Mouse (Mus musculus) embryonic facial prominence, embryonic 14.5 days (tissue): ENCODE measurements around the gene C2cd4a. TPM values are rescaled to one million over a fixed set of nuclear protein-coding genes. Genes with fewer than 3 reads are reported as not detected.

Experiments used
- ATAC-seq: fragments of 200-750 bp; cut with Nextera tagmentation; 2 replicates; pipeline ENCODE4 v1.8.0; 2017; ENCODE audit warnings: low read depth, moderate number of reproducible peaks, moderate TSS enrichment
- DNase-seq: peaks from one replicate; pipeline ENCODE4 v3.0.0-alpha.2; 2015; ENCODE audit warnings: low spot score
- H3K27ac ChIP-seq: fragments of 300-500 bp; sonication (generic); replicated peaks from 2 replicates; pipeline ENCODE4 v1.5.1; 2014; ENCODE audit warnings: low read depth, mild to moderate bottlenecking, low read length, moderate library complexity
- H3K27me3 ChIP-seq: fragments of 300-500 bp; sonication (generic); replicated peaks from 2 replicates; pipeline ENCODE4 v1.6.1; 2014; ENCODE audit warnings: low read length; ENCODE audit not compliant: control insufficient read depth, insufficient read depth
- H3K36me3 ChIP-seq: fragments of 300-500 bp; sonication (generic); 2 replicates; pipeline ENCODE4 v1.6.1; 2014; ENCODE audit warnings: low read length, mixed read lengths; ENCODE audit not compliant: control insufficient read depth, insufficient read depth
- H3K4me1 ChIP-seq: fragments of 300-500 bp; sonication (generic); 2 replicates; pipeline ENCODE4 v1.6.1; 2014; ENCODE audit warnings: antibody characterized with exemption, low read length; ENCODE audit not compliant: control insufficient read depth, insufficient read depth
- H3K4me2 ChIP-seq: fragments of 300-500 bp; sonication (generic); 2 replicates; pipeline ENCODE4 v1.6.1; 2014; ENCODE audit warnings: low read depth, mild to moderate bottlenecking, low read length, moderate library complexity, mixed read lengths
- H3K4me3 ChIP-seq: fragments of 300-500 bp; sonication (generic); 2 replicates; pipeline ENCODE4 v1.5.1; 2014; ENCODE audit warnings: low read depth, mild to moderate bottlenecking, low read length
- H3K9ac ChIP-seq: fragments of 300-500 bp; sonication (generic); 2 replicates; pipeline ENCODE4 v1.6.1; 2014; ENCODE audit warnings: low read depth, mild to moderate bottlenecking, low read length, moderate library complexity, mixed read lengths
- H3K9me3 ChIP-seq: fragments of 300-500 bp; sonication (generic); 2 replicates; pipeline ENCODE4 v1.6.1; 2016; ENCODE audit warnings: low read length; ENCODE audit not compliant: control insufficient read depth
- WGBS: fragments of 180-500 bp; shearing (Covaris S2); extraction: QIAGEN DNeasy Blood & Tissue Kit; methylation state at CpG from one replicate; pipeline ENCODE4 v1.1.7; 2014; 5-methylcytosine and 5-hydroxymethylcytosine counted together
- polyA plus RNA-seq: library from polyadenylated mRNA; unstranded; fragments of >200 nt; fragmentation: Nextera tagmentation; extraction: Ambion mirVana; gene quantifications from 2 replicates; pipeline ENCODE4 v1.2.1, GENCODE M21; 2014

The C2cd4a gene
- 0.28 and 0.34 TPM in 2 replicates for polyA plus RNA-seq

DNA sequence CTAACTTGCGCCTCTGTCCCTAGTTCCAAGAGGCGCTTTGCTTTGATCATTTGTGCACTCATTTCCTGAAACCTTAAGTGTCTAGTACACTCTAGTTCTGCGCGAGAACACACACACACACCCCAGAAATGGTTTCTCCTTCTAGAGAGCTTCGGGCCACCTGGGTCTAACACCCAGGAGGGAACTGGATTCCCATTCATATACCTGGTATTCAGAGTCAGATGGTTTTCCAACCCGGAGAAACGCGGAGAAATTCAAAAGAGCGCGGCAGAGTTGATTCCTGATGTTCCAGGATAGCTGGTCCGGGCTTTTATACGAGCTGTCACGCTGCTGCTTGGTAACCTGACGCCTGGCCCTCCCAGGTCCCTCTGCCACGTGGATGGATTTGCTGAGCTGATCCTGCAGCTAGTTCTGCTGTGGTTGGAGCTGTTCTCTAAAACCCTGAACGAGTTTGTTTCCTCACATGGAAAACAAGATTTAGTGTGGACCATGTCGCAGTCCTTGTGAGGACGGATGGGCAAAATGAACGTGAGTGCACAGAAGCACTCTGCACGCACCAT is at the start of gene C2cd4a:
C2cd4a (minus strand) TSS at position 285 of the 560 bp plus-strand sequence.
- peak; percentile 88 for DNase-seq

DNA sequence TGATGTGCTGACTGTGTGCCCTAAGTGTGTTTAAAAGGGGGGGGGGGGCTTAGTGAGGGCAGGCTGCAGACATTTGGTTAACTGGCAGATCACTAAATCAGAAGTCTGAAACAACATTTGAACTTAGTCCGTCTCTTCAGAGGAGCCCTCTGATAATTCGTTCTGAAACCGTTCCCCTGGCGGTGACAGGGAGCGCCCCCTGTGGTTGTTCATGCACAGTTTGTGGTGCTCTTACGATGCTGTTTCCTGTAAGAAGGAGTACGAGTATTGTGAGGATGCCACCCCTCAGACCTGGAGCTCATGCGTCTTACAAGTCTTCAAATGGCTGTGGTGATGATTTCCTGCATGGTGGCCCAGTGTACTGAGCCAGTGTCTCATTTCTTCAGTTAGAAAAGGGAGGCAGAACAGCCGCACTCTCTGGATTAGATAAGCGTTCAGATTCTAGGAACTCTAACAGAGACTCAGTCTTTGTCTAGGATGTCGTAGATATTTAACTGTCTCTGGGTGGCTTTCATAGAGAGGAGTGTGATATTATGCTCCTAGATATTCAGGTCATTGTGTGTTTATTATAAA is 46.2 kb upstream of the C2cd4a start:
- no peaks in the 10 kb centered on the region for H3K9me3 ChIP-seq
- no peaks in the 10 kb centered on the region for H3K4me1 ChIP-seq
- no peak overlapping the region for H3K4me3 ChIP-seq
- no peaks in the 10 kb centered on the region for H3K27me3 ChIP-seq
- no peak overlapping the region for H3K9ac ChIP-seq
- peaks cover 14% of the 10 kb centered on the region; the same call in 1 of the 2 replicates for H3K36me3 ChIP-seq
- H3K27ac ChIP-seq: no peak overlapping the region
- no peak for ATAC-seq
- no peak overlapping the region for H3K4me2 ChIP-seq
- no peak for DNase-seq
- WGBS: 95% methylated on average over 11 of the region's 11 CpGs

More for the DNA sequence above, at the start of gene C2cd4a:
- peaks cover 38% of the 10 kb centered on the region for H3K27me3 ChIP-seq
- H3K36me3 ChIP-seq: no peaks in the 10 kb centered on the region
- peak within 1 kb of the TSS; percentile 91 for H3K4me2 ChIP-seq
- 2% methylated on average over 20 of the region's 20 CpGs for WGBS
- no peaks in the 10 kb centered on the region for H3K9me3 ChIP-seq
- H3K4me1 ChIP-seq: peaks cover 5% of the 10 kb centered on the region; the same call in 1 of the 2 replicates
- peak within 1 kb of the TSS; percentile 55 for H3K4me3 ChIP-seq
- ATAC-seq: peak; percentile 39; the same call in 1 of the 2 replicates
- peak within 1 kb of the TSS; percentile 6; the same call in 1 of the 2 replicates for H3K27ac ChIP-seq
- H3K9ac ChIP-seq: peak within 1 kb of the TSS; percentile 63

DNA sequence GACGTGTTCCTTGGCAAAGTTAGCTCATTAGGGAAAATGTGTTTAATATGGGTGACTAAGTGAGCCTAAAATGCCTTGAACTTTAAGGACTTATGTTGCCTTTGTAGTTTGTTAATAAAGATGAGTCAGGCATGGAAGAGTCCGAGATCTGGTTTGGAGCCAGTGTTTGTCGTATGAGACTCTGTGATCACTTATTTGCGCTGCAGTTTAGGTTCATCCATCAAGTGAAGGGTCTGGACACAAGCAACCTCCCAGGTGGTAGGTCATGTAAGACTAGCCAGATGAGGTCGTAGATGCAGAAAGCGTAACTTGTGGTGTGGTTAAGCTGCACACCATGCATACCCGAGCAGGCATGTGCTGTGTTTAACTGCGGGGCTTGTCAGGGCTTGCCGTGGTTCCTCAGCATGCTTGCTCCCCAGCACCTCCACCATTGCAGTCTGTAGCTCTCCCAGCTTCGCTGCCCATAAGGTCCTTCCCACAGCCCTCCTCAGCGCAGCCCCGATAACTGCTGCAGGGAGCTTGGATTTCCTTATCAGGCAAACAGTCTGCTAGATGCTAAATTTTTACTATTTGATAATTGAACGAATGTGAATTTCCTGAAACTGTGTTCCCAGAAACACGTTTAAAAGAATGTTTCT is 45.1 kb upstream of the C2cd4a start:
- Histone ChIP-seq H3K9me3 (no peaks in the 10 kb centered on the region), H3K4me2 (no peak overlapping the region), H3K27ac (no peak overlapping the region), H3K36me3 (peaks cover 14% of the 10 kb centered on the region; the same call in 1 of the 2 replicates), H3K4me3 (no peak overlapping the region), H3K27me3 (no peaks in the 10 kb centered on the region), H3K9ac (no peak overlapping the region), H3K4me1 (no peaks in the 10 kb centered on the region)
- DNase-seq (peak; percentile 16), ATAC-seq (no peak)
- 65% methylated on average over 14 of the region's 14 CpGs for WGBS

DNA sequence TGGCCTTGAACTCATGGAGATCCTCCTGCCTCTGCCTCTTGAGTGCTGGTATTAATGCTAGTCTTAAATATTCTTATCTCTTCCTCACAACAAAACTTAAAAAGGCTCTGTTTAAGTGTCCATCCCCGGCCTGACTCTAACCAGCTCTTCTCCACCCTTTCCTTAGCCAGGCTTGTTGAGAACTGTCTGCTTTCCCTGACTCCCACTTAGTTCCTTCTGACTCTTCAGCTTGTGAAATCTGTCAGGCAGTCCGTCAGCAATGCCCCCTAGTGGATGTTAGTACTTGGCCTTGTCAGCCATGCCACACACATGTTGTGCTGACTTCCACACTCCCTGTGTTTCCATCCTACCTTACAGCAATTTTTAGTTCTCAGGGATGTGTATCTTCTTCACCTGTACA is 43.2 kb upstream of the C2cd4a start:
- ATAC-seq (no peak), DNase-seq (peak; percentile 34)
- no peak overlapping the region for H3K27ac ChIP-seq
- 65% methylated on average over 2 of the region's 2 CpGs for WGBS
- H3K27me3 ChIP-seq: no peaks in the 10 kb centered on the region
- no peak overlapping the region for H3K4me2 ChIP-seq
- H3K4me3 ChIP-seq: no peak overlapping the region
- no peaks in the 10 kb centered on the region for H3K4me1 ChIP-seq
- no peak overlapping the region for H3K9ac ChIP-seq
- H3K9me3 ChIP-seq: no peaks in the 10 kb centered on the region
- H3K36me3 ChIP-seq: peaks cover 4% of the 10 kb centered on the region; the same call in 1 of the 2 replicates

DNA sequence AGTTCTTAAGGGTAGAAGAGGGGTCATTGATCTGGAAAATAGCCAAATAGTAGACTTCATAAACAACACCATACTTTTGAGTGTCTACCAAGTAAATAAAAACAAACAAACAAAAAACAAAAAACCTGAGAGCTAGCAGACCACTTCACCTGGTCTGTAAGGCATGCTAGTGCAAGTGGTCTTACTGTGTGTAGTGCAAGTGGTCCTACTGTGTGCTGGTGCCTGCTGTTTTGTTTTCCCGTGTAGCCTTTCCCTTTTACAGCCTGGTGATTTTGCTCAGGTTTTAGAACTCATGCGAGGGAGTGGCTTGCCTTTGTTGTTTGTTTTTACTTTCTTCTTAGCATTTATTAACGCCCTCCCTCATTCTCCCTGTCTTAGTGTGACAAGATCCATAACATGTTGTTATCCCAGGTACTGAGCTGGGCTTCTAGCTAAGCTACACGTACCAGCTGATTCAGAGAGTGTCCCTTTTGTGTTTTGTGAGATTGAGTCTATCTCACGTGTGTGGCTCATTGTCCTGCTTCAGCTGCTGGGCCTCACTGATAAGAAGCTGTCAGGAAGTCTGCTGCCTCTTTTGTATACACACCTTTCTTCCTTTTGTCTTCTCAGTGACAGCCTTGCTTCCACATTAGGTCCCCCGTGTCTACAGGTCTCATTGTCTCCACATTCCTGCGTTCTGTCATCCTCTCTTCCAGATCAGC is 42.5 kb upstream of the C2cd4a start:
- ATAC-seq: no peak
- DNase-seq: no peak
- peaks cover 4% of the 10 kb centered on the region; the same call in 1 of the 2 replicates for H3K36me3 ChIP-seq
- H3K9ac ChIP-seq: no peak overlapping the region
- H3K9me3 ChIP-seq: no peaks in the 10 kb centered on the region
- no peak overlapping the region for H3K27ac ChIP-seq
- no peak overlapping the region for H3K4me3 ChIP-seq
- WGBS: 85% methylated on average over 7 of the region's 7 CpGs
- no peaks in the 10 kb centered on the region for H3K4me1 ChIP-seq
- no peaks in the 10 kb centered on the region for H3K27me3 ChIP-seq
- no peak overlapping the region for H3K4me2 ChIP-seq

DNA sequence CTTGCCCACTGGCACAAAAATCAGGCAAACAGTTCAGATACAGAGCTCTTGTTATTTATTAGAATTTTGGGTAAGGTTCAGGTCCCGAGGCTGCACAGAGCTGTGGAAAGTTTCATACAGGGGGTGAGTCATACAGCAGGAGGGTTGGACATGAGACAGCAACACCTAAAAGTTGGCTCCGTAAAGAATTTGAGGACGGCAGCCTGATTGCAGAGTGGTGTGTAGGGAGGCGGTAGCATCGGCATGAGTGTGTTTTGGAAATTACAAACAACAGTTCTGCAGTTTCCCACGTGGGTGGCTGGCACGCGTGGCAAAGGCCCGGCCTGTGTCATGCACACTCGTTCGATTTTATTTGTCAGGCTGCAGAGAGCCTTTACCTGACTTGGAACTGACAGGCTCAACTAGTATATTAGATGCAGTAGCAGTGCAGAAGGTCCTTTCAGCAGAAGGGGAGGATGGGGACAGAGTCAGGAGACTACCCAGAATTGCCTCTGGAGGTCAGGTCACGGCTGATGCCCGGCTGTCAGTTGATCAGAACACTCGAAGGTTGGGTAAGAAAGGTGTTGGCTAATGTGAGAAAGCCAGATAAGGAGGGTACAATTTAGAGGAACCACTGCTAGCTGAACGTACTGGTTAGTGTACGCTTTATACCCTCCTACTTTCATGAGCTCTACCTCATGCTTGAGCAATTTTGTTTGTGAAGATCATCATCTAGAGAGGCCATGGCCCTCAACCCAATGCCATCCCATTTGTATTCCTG is 37.7 kb upstream of the C2cd4a start:
- Histone ChIP-seq H3K27ac (no peak overlapping the region), H3K4me1 (no peaks in the 10 kb centered on the region), H3K9me3 (no peaks in the 10 kb centered on the region), H3K9ac (no peak overlapping the region), H3K36me3 (no peaks in the 10 kb centered on the region), H3K4me2 (no peak overlapping the region), H3K27me3 (no peaks in the 10 kb centered on the region), H3K4me3 (no peak overlapping the region)
- DNase-seq: no peak
- no peak for ATAC-seq
- 88% methylated on average over 16 of the region's 16 CpGs for WGBS

DNA sequence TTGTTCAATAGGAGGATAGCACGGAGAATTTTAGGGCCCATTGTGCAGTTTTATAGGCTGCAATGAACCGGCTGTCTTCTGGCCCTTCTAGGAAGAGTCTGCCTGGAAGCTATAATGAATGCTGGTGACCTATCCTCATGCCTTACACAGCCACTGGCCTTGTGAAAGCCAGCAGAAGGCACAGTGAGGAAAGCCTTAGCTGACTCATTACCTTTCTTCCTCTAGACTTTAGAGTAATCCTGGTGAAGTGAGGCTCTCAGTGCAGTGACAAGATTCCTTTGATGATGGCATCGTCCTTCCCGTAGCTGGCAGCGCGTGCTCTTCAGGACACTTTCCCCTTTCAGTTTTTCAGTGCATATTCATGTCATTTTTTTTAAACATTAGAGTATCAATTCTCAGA is 35.3 kb upstream of the C2cd4a start:
- Histone ChIP-seq H3K9ac (no peak overlapping the region), H3K27ac (no peak overlapping the region), H3K36me3 (no peaks in the 10 kb centered on the region), H3K4me3 (no peak overlapping the region), H3K9me3 (no peaks in the 10 kb centered on the region), H3K4me1 (no peaks in the 10 kb centered on the region), H3K27me3 (no peaks in the 10 kb centered on the region), H3K4me2 (no peak overlapping the region)
- DNase-seq (no peak), ATAC-seq (no peak)
- 76% methylated on average over 6 of the region's 6 CpGs for WGBS

DNA sequence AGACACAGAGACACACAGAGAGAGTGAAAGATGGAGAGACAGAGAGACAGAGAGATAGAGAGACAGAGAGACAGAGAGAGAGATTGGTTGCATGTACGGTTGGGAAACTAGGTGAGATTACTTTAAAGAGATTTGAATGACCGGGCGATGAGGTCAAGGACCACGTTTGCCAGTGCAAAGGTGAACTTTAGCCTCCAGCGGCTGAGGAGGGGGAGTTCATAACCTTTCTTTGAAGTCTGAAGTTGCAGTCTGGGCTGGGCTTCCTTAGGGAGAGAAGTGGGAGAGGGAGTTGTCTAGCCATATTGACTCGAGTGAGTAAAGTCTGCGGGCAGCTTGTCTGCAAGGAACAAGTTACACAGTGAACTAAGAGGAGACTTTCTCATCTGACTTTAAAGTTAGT is 33.3 kb upstream of the C2cd4a start:
- 36% methylated on average over 7 of the region's 7 CpGs for WGBS
- DNase-seq (no peak), ATAC-seq (no peak)
- no peaks in the 10 kb centered on the region for H3K9me3 ChIP-seq
- H3K9ac ChIP-seq: no peak overlapping the region
- no peak overlapping the region for H3K27ac ChIP-seq
- H3K4me1 ChIP-seq: no peaks in the 10 kb centered on the region
- H3K27me3 ChIP-seq: no peaks in the 10 kb centered on the region
- H3K36me3 ChIP-seq: no peaks in the 10 kb centered on the region
- H3K4me3 ChIP-seq: no peak overlapping the region
- no peak overlapping the region for H3K4me2 ChIP-seq
